Mouse (Mus musculus) gastrocnemius, postnatal 4 days (tissue): Measurements from ENCODE around the gene Mdfi. TPM values are rescaled to one million over a fixed set of nuclear protein-coding genes. Genes with fewer than 3 reads are reported as not detected.
A peak's percentile ranks its signal among the peaks of the same experiment; 100 is the strongest.
"Not testable (repeated sequence)": the region's sequence is repeated elsewhere in the genome, so short reads cannot be mapped to it uniquely, and the experiment has no call there.

Experiments
- DNase-seq, 2 experiments: peaks; one replicate each; pipeline ENCODE4 v3.0.0; 2021 to 2022; ENCODE audit warnings: low spot score in 2 of 2, mixed read lengths in 2 of 2
- long read RNA-seq, 2 experiments: library from polyadenylated mRNA; stranded (forward); transcript quantifications; one replicate each; pipeline ENCODE4 v2.0.0; 2021
- total RNA-seq, 2 experiments: library from RNA; stranded (reverse); gene quantifications; 2 replicates each; pipeline ENCODE4 v1.2.3; 2021

The Mdfi gene
- total RNA-seq = 10 to 100 TPM; 12.0 to 13.0 TPM
- long read RNA-seq, experiment 1 = 0 reads
- long read RNA-seq, experiment 2, partial matches to known transcripts = 1 of 1 reads
- long read RNA-seq, experiment 2, other reads (novel, unspliced or antisense) = 0 of 1 reads

DNA sequence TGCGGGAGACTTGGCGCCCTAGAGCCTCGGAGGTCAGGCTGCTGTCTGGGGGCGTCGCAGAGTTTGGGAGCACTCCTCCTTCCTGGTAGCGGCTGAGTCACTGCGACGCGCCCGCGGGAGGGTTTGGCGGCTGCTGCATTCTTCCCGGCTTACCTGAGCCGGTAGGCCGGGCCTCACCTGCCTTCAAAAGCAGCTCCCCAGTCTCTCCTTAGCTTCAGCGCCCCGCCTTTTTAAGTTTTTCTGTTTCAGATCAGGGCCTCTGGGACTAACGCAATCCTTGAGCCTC is at the start of gene Mdfi:
Mdfi (minus strand) TSS at position 210 of the 286 bp plus-strand sequence.
- no peak for DNase-seq

DNA sequence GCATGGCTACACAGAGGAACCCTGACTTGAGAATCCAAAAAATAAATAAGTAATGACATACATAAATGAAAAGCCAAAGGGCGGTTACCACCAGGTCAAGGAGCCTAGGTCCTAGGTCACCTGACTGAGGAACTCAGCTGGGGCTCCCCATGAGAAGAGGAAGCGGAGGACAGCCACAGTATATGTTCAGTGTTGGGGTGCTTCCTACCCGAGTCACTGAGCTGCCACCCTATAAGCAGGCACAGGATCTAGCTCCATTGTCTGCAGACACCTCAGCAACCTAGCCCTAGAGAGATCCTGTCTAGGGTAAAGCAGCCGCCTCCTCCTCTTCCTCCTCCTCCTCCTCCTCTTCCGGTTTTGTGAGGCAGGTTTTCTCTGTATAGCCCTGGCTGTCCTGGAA is 48.6 kb upstream of the Mdfi start:
- no peak for DNase-seq

DNA sequence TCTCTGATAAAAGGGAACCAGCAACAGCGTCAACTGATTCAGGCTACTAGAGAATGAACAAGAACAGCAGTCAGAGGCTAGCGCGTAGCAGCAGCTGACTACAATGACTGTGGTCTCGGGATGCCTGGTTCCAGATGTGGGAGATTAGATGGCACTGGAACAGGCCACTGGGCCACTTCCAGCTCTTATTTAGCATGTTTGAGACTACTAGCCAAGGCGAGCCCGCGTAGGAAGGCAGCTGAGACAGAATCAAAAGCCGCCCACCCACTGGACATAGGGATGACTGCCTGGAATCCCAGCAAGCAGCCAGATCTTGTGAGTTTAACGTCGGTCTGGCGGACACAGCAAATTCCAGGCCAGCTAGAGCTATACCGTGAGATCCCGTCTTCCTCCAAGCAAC is 46.8 kb upstream of the Mdfi start:
- peak in 1 of 2 experiments; percentile 57 for DNase-seq

DNA sequence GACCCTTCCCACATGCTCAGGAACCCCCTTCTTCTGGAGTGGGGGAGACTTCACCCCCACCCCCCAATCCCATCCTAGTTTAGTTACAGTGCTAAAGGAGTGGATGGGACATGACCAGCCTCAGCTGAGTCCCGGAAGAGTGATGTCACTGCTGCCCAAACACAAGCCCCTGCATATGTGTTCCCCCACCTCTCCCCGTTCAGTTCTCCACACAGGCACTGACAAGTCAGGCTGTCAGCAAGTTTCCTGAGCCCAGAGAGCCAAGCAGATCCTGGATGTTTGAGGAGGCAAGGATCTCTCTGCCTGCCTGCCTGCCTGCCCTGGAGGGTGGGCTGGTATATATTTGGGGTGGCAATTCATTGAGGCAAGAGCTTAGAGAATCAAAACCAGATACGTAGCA is 44.7 kb upstream of the Mdfi start:
- no peak for DNase-seq

DNA sequence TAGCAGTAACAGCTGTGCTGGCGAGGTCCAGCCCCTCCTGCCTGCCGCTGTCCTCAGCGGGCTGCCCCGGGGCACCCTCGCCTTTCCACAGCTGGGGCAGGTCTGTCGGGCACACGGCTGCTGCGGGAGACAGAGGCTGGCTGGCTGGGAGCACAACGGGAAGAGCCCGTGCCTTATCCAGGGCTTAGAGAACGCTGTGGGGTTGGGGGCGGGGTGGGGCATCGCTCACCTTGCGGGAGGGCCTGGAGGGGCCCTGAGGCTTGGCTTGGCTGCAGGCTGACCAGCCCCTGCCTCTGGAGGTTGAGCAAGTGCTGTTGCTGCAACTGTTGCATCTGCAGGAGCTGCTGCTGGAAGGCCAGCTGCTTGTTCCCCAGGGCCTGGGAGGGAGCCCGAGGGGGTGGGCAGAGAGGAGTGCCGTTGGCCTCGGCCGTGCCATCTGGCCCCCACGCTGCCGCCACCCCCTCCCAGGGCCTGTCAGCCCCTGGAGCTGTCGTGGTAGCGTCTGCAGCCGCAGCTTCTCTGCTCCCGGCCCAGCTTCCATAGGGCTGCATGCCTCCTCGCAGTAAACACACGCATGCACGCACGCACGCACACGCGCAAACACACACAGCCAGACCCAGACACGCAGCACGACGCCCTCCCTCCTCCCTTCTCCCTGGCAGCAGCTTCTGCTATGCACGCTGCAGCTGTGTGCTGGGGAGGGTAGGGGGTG is 44.0 kb upstream of the Mdfi start:
- DNase-seq = peak in 1 of 2 experiments; percentile 60

DNA sequence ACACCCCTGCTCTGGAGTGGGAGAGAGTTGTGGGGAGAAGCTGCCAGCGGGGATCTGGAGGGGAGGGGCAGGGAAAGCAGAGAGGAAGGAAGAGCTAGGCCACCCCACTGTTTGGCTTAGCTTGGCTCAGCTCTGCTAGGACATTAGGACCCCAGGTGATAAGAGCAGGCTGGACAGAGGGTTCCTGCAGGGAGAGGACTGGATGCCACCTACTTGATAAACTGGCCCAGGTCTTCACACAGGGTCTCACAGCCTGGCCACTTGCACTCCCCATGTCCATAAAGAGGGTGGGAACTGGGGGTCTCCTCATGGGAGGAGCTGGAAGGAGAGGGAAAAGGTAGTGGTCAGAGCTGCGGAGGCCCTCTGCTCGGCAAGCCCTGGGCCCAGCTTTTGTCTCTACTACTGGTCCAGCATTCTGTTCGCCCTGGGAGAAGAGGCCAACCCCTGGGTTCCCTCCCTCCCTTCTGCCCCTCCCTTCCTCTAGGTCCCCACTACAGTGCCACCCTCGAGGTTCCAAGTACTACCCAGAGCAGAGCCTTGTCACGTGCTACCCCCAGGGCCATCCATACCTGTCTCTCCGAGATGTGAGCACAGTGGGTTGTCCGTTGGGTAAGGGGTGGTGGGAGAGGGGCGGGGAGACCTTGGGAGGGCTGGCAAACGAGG is 43.4 kb upstream of the Mdfi start:
- DNase-seq = no peak

DNA sequence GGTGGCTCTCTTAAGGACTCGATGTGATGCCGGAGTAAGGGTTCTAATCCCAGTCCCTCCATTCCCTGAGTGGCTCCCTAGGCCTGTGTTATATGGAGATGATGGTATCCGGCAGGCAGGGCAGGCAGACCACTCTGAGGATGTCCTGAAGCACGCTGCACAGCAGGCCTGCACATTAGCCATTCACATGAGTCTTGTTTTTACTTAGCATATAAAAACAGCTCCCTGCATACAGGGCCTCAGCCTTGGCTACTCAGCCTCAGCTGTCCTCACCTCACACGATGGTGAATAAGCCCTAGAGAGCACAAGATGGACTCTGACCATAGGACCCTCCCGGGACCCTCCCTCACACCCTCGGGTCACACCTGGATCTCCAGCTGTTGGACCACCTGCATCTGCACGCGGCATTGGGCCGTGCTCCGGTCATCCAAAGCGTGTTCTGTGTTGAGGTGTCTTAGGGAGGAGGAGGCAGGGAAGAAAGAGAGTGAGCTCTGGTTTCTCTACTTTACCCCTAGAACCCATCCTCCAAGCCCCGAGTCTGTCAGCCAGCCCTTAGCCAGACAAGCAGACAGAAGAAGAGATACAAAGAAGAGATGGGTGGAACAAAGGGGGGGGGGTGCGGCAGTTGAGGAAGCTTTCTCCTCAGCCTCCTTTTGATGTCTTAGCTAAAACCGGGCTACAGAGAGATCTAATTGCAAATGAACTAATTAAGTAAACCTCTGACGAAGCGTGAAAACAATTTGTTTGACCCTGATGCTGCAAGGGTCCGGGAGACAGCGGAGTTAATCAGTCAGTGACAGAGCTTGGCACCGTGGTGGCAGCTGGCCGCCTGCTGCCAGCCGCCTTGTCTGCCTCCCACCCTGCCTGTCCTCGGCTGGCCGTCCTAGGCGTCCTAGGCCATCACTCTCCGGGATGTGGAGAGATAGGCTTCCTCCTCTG is 42.6 kb upstream of the Mdfi start:
- DNase-seq = no peak

DNA sequence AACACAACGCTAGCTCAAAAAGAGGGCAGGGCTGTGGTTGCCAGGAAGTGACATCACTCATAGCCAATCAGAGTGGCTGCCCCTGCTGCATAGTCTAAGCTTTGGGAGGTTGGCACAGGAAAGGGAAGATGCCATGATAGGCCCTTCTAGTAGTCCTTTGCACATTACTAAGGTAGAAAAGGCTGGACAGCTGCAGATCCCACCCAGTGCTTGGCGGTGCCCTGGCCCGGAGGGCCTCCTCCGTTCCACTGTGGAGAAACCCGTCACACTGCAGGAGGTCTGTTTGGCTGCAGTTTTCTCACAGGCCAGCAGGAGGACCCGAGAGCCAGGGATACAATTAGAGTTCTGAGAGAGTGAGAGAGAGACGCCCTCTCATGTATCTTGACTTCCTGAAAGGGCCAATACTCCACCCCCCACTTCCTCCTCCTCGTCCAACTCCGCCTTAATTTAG is 38.9 kb upstream of the Mdfi start:
- peak; percentile 56 to 80 for DNase-seq

DNA sequence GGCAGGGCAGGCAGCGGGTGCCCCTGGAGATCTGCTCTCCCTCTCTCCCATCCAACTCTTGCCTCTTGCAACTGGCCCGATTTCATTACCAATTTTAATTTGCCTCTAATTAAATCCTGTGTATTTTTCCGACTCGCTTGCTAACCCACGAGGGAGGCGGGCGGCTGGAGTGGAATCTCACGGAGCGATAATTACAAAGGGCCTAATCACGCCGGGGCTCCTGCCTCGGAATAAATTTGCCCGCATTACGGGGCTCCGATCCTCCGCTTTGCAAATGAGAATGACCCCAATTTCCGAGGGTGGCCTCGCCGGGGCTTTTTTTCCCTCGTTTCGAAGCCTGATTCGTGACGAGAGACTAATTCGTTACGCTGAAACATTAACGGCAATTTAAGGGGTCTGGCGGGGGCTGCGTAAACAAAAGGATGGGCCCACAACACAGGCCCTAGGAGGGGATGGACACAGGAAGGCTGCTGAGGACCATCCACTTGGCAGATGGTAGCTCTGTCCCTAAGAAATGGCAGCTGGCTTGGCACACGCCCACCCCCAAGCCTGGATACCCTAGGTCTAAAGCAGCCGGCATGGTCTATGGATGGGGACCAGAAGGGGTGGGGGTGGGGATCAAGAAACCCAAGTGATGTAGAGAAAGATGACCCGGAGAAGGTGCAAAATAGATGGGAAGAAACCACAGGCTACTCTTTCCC is 38.0 kb upstream of the Mdfi start:
- no peak for DNase-seq

DNA sequence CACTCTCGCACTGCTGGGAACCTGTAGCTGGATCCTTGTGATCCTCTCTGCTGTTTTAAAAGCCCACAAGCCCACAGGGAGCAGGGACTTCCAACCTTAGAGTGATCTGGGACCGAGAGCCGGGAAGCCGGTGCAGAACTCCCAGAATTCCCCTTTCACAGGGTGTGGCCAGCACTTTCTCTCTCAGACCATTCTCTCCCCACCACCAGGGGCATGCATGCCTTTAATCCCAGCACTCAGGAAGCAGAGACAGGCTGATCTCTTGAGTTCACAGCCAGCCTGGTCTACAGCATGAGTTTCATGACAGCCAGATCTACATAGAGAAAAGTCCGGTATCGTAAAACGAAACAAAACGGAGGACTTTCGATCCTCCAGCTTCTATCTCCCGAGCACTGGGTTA is 35.4 kb upstream of the Mdfi start:
- no peak for DNase-seq

DNA sequence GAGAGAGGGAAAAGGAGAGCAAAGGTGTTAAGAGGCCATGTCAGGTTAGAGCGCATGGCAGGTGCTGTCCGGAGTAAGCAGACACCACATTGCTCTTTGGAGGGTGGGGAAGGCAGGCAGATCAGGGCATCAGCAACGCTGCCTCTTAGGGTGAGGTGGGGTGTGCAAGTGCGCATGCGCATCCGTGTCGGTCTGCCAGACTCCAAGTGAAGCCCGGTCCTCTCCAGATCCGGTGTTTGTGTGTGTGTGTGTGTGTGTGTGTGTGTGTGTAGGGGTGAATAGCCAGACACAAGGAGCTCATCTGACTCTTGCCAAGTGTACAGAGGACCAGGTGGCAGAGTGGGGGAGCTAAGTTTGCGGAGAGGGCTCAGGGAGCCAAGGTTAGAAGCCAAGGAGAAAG is 31.5 kb upstream of the Mdfi start:
- no peak for DNase-seq

DNA sequence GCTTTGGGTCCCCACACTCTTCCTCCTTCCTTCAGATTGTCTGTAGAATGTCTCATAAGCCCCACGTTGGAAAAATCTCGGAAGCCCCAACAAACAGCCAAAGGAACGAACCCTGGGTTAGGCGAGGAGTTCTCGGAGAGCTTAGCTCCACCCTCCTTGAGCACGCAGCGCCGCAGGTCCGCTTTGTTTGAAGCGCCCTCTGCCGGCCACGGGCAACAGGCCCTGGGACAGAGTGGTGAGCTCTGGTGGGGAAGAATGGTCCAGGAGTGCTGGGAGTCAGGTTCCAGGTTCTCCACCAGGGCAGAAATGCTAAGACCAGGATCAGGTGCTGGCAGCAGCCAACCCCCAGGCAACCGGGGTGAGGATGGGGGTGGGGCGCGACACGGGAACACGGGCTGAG is 30.0 kb upstream of the Mdfi start:
- DNase-seq = peak; percentile 81 to 89

DNA sequence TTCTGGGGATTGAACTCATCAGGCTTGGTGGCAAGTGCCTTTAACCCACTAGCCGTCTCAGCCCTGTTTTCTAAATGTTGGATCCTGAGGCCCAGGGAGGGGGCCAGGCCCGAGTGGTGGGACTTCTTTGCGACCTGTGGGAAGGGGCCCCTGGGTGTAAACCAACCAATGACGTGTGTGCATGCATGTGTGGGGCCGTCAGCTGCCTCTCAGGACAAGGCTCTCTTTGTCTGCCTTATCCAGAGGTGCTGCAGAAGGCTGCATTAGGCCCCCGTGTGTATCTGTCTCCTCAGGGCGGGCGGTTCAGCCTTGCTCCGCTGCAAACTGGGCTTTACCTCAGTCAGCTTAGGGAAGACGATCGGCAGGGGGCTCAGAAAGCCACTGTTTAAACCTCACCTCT is 28.9 kb upstream of the Mdfi start:
- no peak for DNase-seq

DNA sequence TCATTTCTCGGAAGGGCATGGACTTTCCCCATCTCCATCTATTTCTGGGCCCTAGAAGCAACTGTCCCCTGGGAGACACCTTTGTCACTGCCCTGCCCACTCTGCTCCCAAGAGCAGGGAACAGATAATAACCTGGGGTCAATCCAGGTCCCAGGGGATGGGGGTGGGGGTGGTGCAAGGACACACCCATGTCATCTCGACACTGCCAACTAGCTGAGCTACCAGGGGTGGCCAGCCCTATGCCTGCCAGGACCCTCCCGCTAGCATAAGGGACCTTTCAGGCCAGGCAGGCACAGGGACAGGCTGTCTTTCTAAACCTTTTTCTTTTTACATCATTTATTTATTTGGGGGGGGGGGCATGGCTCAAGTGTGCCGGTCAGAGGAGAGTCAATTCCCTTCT is 28.5 kb upstream of the Mdfi start:
- no peak for DNase-seq

DNA sequence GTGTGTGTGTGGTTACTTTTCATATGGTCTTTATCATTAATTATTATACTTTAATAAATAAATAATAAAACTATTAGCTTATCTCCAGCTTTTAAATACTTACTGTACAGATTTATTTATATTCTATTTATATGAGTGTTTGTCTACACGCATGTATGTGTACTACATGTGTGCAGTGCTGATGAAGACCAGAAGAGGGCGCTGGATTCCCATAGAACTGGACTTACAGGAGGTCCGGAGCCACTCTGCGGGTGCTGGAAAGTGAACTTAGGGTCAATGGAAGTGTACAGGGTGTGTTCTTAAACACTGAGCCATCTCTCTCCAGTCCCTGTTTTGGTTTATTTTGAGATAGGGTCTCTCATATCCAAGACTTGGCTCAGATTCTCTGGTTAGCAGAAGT is 21.1 kb upstream of the Mdfi start:
- DNase-seq = no peak

DNA sequence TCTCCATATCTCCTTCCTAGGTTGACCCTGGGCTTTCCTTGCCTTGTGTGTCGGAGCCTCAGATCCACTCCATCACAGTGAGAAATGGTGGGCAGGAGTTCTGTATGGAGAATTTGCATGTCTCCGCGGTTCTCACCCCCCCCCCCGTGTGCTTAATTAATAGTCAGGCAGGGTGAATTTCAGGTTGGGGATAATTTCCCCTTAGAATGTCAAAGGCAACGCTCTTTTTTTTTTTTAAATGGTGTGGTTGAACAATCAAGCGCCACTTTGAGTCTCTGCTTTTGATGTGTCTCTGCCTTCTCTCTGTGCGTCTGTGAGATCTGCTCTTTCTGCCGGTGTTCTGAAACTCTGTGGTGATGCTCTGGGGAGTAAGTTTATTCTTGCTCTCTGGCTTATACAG is 20.4 kb upstream of the Mdfi start:
- no peak for DNase-seq

DNA sequence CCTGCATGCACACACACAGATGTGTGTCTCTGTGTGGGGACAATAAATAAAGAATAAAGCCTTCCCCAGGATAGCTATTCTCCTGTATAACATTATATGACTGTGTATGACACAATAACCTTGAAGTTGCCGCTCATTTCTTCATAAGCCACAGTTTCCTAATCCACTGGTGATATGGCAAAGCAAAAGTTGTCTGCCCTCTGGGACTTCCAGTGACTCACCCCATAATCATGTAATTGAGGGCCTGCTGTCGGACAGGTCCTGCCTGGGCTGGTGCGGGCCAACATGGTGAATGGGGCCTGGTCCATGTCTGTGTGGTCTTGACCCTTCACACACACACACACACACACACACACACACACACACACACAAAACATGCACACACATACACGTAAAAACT is 19.3 kb upstream of the Mdfi start:
- no peak for DNase-seq

DNA sequence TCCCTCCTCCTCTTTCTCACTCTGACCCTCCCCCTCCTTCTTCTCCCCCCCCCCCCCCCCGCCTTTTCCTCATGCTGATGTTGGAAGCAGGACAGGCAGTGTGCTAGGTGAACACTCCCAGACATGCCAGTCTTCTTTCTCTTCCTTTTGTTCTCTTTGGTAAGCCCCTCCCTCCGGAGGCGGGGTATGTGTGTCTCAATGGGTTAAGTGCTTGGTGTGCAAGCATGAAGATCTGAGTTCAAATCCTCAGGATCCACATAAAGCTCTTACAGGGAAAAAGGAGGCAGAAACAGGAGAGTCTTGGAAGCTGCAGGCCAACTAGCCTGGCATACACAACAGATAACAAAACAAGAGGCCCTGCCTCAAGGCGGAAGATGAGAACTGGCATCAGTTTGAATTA is 18.8 kb upstream of the Mdfi start:
- DNase-seq = no peak

DNA sequence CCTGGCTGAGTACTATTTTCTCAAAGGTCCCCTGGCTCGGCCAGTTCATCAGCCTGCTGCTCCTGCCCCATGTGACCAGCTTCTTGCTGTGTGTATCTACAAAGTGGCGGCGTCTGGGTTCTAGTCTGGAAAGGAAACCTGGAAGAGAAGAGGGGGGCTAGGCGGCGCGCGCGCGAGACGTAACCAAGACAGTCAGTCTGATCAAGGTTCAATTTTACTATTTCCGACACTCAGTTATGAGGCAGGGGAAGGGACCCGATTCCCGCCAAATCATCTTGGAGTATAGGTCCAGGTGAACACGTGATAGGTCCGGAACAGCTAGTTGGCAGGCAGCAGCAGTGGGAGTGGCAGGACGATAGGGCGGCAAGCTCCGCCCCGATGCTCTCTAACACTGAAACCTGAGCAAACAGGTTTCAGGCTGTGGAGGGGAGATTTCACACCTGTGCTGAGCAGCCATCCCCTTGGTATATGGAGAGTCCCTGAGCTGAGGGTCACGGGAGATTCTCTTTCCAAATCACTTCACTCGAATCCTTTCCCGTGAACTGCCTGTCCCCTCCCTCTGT is 17.4 kb upstream of the Mdfi start:
- not testable (repeated sequence) for DNase-seq

DNA sequence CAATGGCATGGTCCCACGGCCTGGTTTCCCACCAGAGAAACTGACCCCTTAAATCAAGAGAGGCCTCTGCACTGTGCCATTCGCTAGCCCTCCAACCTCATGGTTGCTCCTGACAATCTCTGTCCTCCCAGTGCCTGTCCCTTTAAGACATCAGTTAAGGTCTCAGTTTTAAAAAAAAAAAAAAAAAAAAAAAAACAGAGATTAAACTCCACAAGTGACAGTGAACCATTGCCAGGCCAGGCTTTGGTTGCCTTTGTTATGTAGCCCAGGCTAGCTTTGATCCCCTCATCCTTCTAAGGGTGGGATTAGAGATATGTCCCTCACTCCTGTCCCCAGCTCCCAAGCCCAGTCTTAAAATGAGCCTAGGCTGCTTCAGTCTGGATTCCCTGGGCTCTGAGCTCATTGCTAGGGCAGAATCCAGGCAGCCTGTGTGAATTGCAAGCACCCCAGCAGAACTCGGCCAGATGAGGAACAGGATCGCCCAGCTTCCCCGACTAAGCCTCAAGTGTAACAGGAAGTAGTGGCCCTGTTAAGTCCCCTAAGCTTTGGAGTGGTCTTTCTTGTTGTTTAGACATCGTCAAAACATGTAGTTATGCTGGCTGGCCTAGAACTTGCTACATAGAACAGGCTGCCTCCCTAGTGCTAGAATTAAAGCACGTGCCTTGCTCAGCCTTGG is 16.3 kb upstream of the Mdfi start:
- DNase-seq = no peak
